Mouse (Mus musculus) embryonic facial prominence, embryonic 11.5 days (tissue): ENCODE data around the gene Usp6nl. TPM values are rescaled to one million over a fixed set of nuclear protein-coding genes. Genes with fewer than 3 reads are reported as not detected.

Experiments
- ATAC-seq: fragments of 200-750 bp; cut with Nextera tagmentation; replicated peaks from 2 replicates; pipeline ENCODE4 v1.8.0; 2017; ENCODE audit warnings: low read depth; ENCODE audit not compliant: insufficient number of reproducible peaks, low FRiP score, low TSS enrichment
- DNase-seq: peaks from one replicate; pipeline ENCODE4 v3.0.0-alpha.2; 2015; ENCODE audit warnings: low spot score
- H3K27ac ChIP-seq: fragments of 300-500 bp; sonication (generic); replicated peaks from 2 replicates; pipeline ENCODE4 v1.5.1; 2014; ENCODE audit warnings: mild to moderate bottlenecking, low read depth, low read length, control low read depth
- H3K27me3 ChIP-seq: fragments of 300-500 bp; sonication (generic); 2 replicates; pipeline ENCODE4 v1.6.1; 2014; ENCODE audit warnings: mild to moderate bottlenecking, low read length, moderate library complexity, mixed read lengths; ENCODE audit not compliant: control insufficient read depth, insufficient read depth
- H3K36me3 ChIP-seq: fragments of 300-500 bp; sonication (generic); replicated peaks from 2 replicates; pipeline ENCODE4 v1.6.1; 2014; ENCODE audit warnings: low read depth, mild to moderate bottlenecking, low read length, moderate library complexity, mixed read lengths; ENCODE audit not compliant: control insufficient read depth, insufficient read depth
- H3K4me1 ChIP-seq: fragments of 300-500 bp; sonication (generic); 2 replicates; pipeline ENCODE4 v1.6.1; 2014; ENCODE audit warnings: low read length, mixed read lengths; ENCODE audit not compliant: control insufficient read depth, insufficient read depth
- H3K4me2 ChIP-seq: fragments of 300-500 bp; sonication (generic); 2 replicates; pipeline ENCODE4 v1.6.1; 2014; ENCODE audit warnings: low read depth, mild to moderate bottlenecking, control low read depth, low read length, moderate library complexity
- H3K4me3 ChIP-seq: fragments of 300-500 bp; sonication (generic); 2 replicates; pipeline ENCODE4 v1.5.1; 2014; ENCODE audit warnings: low read depth, low read length, control low read depth
- H3K9ac ChIP-seq: fragments of 300-500 bp; sonication (generic); replicated peaks from 2 replicates; pipeline ENCODE4 v1.6.1; 2014; ENCODE audit warnings: mild to moderate bottlenecking, control low read depth, low read length
- H3K9me3 ChIP-seq: fragments of 300-500 bp; sonication (generic); replicated peaks from 2 replicates; pipeline ENCODE4 v1.6.1; 2016; ENCODE audit warnings: mild to moderate bottlenecking, low read length, inconsistent platforms, mixed read lengths; ENCODE audit not compliant: control insufficient read depth
- WGBS: fragments of 180-500 bp; shearing (Covaris S2); extraction: QIAGEN DNeasy Blood & Tissue Kit; methylation state at CpG from one replicate; pipeline ENCODE4 v1.1.7; 2014; 5-methylcytosine and 5-hydroxymethylcytosine counted together
- polyA plus RNA-seq: library from polyadenylated mRNA; unstranded; fragments of >200 nt; fragmentation: Nextera tagmentation; extraction: Ambion mirVana; gene quantifications from 2 replicates; pipeline ENCODE4 v1.2.1, GENCODE M21; 2014

The Usp6nl gene
- polyA plus RNA-seq, 1 experiment from 2014 or later, result 12.7 TPM

DNA sequence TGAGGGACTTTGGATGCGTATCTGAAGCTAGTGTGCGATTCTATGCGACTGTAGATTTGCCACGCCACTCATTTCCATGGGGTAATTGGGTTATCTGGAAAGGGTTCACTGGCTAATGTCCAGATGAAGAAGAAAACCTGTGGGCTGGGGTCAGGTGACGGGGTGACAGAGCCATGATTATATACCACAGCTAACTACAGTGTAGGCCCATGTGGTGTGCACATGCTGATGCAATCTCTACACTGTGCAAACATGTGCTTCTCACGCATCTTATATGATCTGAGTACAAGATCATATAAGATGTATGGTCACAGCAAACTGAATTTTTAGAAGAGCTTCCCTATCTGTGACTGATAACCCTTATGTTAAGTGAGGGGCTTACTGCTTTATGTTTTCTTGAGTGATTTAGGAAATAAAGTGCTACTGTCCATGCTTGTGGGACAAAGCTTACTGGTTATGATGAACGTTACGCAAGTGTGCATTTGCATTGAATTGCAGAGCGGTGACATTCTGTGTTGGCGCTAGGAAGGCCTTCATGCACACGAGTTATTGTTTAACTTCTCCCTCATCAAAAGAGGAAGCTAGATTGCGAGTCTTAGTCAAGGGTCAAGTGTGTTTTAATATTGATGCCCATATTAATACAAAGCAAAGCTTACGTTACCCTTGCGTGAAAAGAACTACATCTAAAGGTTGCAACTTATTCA lies 12.7 kb downstream of the Usp6nl start:
- Histone ChIP-seq H3K9me3 (no peaks in the 10 kb centered on the region), H3K27ac (no peak overlapping the region), H3K4me2 (no peak overlapping the region), H3K4me3 (no peak overlapping the region), H3K9ac (no peak overlapping the region), H3K36me3 (no peaks in the 10 kb centered on the region), H3K27me3 (no peaks in the 10 kb centered on the region), H3K4me1 (no peaks in the 10 kb centered on the region)
- ATAC-seq (no peak), DNase-seq (no peak)
- 83% methylated on average over 14 of the region's 14 CpGs for WGBS

DNA sequence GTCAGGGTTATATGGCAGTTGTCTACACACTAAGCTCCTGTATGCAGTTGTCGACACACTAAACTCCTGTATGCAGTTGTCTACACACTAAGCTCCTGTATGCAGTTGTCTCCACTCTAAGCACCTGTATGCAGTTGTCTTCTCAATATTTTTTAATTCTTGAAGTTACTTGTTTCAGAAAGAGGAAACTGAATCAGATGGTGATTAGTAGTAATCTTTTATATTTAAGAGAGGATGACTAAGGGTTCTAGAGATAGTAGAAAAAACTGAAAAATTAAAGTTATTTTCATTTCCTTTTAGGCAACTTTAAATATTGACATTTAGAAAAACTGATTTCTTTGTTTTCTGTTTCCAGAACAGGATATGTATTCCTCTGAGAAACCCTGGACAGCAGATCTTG lies 13.5 kb downstream of the Usp6nl start:
- no peak for ATAC-seq

DNA sequence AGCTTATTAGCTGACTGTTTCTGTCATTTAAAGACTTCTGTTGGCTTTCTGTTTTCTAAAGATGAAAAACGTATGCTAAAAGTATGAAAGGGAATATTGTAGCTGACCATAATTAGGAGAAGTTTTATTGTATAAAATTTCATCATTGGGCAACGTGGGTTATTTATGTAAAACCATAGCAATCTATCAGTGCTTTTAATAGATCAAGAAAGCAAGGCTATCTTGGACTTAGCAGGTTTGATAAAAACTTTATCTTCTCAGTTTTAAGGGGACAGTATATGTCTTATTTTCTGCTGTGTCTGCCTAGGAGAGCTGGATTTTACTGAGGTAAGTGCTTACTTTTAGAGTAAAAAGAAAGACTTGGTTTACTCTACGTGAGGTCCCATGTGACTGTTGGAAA lies 14.2 kb downstream of the Usp6nl start:
- Histone ChIP-seq H3K9ac (no peak overlapping the region), H3K27ac (no peak overlapping the region), H3K27me3 (no peaks in the 10 kb centered on the region), H3K36me3 (no peaks in the 10 kb centered on the region), H3K4me1 (no peaks in the 10 kb centered on the region), H3K4me3 (no peak overlapping the region), H3K4me2 (no peak overlapping the region), H3K9me3 (no peaks in the 10 kb centered on the region)
- ATAC-seq (no peak), DNase-seq (no peak)
- WGBS, result 87% methylated on average over 3 of the region's 3 CpGs

More for the DNA sequence above, 13.5 kb downstream of the Usp6nl start:
- H3K27me3 ChIP-seq, result no peaks in the 10 kb centered on the region
- H3K9ac ChIP-seq, result no peak overlapping the region
- WGBS, result 95% methylated on average over 1 of the region's 1 CpGs
- H3K4me2 ChIP-seq, result no peak overlapping the region
- no peak for DNase-seq
- no peaks in the 10 kb centered on the region for H3K4me1 ChIP-seq
- no peaks in the 10 kb centered on the region for H3K9me3 ChIP-seq
- no peak overlapping the region for H3K4me3 ChIP-seq
- no peaks in the 10 kb centered on the region for H3K36me3 ChIP-seq
- H3K27ac ChIP-seq, result no peak overlapping the region

DNA sequence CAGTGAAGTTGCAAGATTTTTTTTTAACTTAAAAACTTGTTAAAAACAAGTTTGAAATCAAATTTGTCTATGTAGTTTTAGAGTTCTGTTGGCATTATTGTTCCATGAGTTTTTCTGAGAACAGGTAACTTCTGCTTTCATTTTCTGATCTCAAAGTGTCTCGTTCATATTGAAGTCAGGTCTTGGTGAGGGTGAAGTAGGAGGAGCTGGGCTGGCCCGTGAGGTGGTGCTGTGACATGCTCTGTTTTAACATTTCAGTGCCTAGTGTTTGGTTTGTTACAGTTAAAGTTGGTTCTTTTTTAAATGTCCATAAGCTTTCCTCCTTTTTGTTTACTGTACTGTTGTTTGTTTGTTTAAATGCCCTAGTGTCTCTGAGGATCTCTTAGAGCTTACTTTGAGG lies 15.0 kb downstream of the Usp6nl start:
- Histone ChIP-seq H3K9me3 (no peaks in the 10 kb centered on the region), H3K4me1 (no peaks in the 10 kb centered on the region), H3K9ac (no peak overlapping the region), H3K4me2 (no peak overlapping the region), H3K27ac (no peak overlapping the region), H3K4me3 (no peak overlapping the region), H3K27me3 (no peaks in the 10 kb centered on the region), H3K36me3 (no peaks in the 10 kb centered on the region)
- no peak for DNase-seq
- no peak for ATAC-seq
- WGBS, result 83% methylated on average over 2 of the region's 2 CpGs

DNA sequence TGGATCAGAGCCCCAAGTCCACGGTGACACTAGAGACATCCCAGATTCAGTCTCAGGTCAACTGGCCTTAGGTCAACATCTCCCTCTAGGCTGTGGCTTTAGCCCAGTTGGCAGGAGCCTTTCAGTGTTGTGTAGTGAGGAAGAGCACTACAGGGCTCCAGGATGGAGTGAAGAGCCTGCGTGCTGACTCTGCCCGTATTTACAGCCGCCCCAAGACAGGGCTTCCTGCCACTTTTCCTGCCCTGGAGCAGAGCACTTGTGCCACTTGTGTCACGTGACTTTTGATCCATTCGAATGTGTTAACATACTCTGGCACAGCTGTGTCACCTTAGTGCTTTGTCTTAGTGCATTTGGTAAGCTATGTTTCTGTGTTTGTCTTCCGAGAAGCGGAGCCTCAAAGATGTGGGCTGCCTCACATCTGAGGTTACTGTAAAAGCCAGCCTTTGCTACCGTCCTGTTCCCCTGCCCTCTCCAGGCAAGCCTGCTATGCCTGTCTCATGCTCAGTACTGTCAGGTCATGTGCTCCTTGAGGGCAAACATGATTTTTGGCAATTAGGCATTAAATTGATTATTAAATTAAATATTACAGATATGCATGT lies 15.7 kb downstream of the Usp6nl start:
- H3K4me2 ChIP-seq, result no peak overlapping the region
- 83% methylated on average over 9 of the region's 9 CpGs for whole genome bisulfite sequencing
- H3K9ac ChIP-seq, result no peak overlapping the region
- DNase-seq, result no peak
- H3K9me3 ChIP-seq, result no peaks in the 10 kb centered on the region
- no peaks in the 10 kb centered on the region for H3K36me3 ChIP-seq
- H3K4me1 ChIP-seq, result no peaks in the 10 kb centered on the region
- ATAC-seq, result no peak
- no peak overlapping the region for H3K4me3 ChIP-seq
- H3K27ac ChIP-seq, result no peak overlapping the region
- H3K27me3 ChIP-seq, result no peaks in the 10 kb centered on the region

DNA sequence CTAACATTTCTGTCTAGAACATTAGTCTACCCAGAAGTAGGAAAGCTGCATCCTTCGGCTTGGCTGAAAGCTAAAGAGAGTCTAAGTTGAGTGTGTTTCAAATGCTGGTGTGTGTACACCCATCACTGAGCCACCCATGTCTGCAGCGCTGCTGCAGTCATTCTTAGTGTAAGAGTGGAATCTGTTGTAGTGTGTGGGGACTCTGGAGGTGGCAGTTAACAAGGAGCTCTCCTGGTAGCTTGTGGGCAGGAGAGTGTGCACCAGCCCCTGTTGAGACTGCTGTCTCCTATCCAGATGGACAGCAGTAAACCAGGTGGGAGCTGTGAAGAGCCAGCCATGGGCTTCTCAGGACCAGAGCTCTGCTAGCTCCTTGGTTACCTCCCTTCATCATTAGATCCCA lies 18.0 kb downstream of the Usp6nl start:
- Histone ChIP-seq H3K27ac (no peak overlapping the region), H3K27me3 (no peaks in the 10 kb centered on the region), H3K4me2 (no peak overlapping the region), H3K36me3 (no peaks in the 10 kb centered on the region), H3K4me1 (no peaks in the 10 kb centered on the region), H3K9ac (no peak overlapping the region), H3K9me3 (no peaks in the 10 kb centered on the region), H3K4me3 (no peak overlapping the region)
- 94% methylated on average over 2 of the region's 2 CpGs for WGBS
- no peak for DNase-seq
- no peak for ATAC-seq

DNA sequence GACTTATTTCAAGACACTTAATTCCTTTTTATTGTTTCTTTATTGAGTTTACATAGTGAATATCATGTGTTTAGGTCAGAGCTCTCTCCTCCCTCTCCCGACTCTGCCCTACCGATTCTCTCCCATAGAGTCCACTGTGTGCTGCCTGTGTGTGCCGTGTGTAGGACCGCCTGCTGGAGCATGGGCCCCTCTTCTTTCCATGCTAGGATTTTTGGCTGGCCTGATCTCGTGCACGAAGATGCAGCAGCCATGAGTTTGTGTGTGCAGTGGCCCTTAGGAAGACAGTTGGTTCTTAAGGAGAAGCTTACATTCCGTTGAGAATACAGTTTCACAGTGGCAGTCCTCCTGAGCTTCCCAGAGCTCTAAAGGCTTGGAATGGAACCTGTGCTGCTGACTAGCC lies 19.0 kb downstream of the Usp6nl start:
- Histone ChIP-seq H3K4me2 (no peak overlapping the region), H3K9me3 (no peaks in the 10 kb centered on the region), H3K27ac (no peak overlapping the region), H3K27me3 (no peaks in the 10 kb centered on the region), H3K36me3 (no peaks in the 10 kb centered on the region), H3K9ac (no peak overlapping the region), H3K4me1 (no peaks in the 10 kb centered on the region), H3K4me3 (no peak overlapping the region)
- ATAC-seq, result no peak
- no peak for DNase-seq
- whole genome bisulfite sequencing, result 85% methylated on average over 7 of the region's 7 CpGs

DNA sequence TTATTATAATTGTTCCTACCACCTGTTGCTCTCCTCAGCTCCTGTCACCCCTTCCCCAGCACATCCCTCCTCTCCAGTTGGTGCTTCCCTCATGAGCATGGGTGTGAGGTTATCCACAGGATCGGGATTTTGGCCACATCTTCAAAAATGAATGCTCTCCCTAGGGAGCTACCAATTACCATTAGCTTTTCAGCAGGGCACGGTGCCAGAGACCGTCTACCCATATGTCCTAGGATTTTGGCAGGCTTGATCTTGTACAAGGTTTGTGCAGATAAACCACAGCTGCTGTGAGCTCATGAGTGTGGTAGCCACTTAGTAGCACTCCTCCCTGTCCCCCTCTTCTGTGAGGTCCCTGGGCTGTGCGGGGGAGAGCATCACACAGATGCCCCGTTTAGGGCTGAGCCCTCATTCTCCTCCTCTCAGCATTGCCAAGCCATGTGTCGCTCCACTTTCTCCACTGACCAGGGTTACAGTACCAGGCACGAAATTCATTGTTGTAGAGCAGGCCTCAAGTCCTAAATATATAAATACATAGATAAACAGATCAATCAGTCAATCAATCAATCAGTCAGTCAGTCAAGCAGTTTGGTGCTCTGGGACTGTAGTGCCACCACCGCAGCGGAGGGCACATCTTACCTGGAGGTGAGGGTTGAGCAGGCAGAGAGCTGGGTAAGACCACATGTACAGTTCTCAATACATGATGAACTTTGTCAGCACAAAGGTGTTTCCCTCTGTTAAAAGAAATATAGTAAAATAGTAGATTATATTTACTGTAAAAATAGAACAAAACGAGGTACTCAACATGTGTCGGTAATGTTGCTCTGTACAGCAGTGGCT lies 27.0 kb downstream of the Usp6nl start:
- no peak for ATAC-seq
- no peak for DNase-seq
- Histone ChIP-seq H3K27me3 (no peaks in the 10 kb centered on the region), H3K4me1 (no peaks in the 10 kb centered on the region), H3K36me3 (no peaks in the 10 kb centered on the region), H3K27ac (no peak overlapping the region), H3K9me3 (no peaks in the 10 kb centered on the region), H3K9ac (no peak overlapping the region), H3K4me3 (no peak overlapping the region), H3K4me2 (no peak overlapping the region)
- WGBS, result 81% methylated on average over 11 of the region's 11 CpGs
